Mouse (Mus musculus): Measurements from ENCODE around the gene Inca1. TPM values are rescaled to one million over a fixed set of nuclear protein-coding genes. Genes with fewer than 3 reads are reported as not detected.

Inca1 gene
- polyA plus RNA-seq, 1 experiment = 2.4 TPM

- peak within 1 kb of the TSS; percentile 38 for H3K4me3 ChIP-seq (ENCODE audit: insufficient read depth, low read length)
- TF ChIP-seq POLR2A (IDR thresholded peaks at IDR 0.05; ENCODE audit: low read depth, low read length) (peak; percentile 88), CTCF (IDR thresholded peaks at IDR 0.05; ENCODE audit: borderline replicate concordance, insufficient read depth, low read length) (peak; percentile 38; the same call in 1 of the 2 replicates)
These were observed 12.3 kb downstream of the Inca1 start, which contains the start of gene Camta2 for GRCm38 (mm10) chr11:70687601-70688199. Gene Camta2, minus strand, starts transcription at chr11:70688105.

GRCm38 (mm10) chr11:70686901-70687566 lies 12.9 kb downstream of the Inca1 start:
- 0 out of 2 replicates have a peak overlapping the region, but pooled peaks have one; percentile 6 for H3K27ac ChIP-seq (ENCODE audit: insufficient read depth, low read length)
- peak overlapping the region; percentile 38 for H3K4me3 ChIP-seq (ENCODE audit: insufficient read depth, low read length)
- H3K4me1 ChIP-seq (ENCODE audit: control insufficient read depth, insufficient read depth, low read length) = no peaks in the 10 kb centered on the region; the same call in 1 of the 2 replicates
- no peak for TF ChIP-seq POLR2A (IDR thresholded peaks at IDR 0.05; ENCODE audit: low read depth, low read length)
- no peak for TF ChIP-seq CTCF (IDR thresholded peaks at IDR 0.05; ENCODE audit: borderline replicate concordance, insufficient read depth, low read length)

More at GRCm38 (mm10) chr11:70687601-70688199, 12.3 kb downstream of the Inca1 start, which contains the start of gene Camta2:
- no peaks in the 10 kb centered on the region; the same call in 1 of the 2 replicates for H3K4me1 ChIP-seq (ENCODE audit: control insufficient read depth, insufficient read depth, low read length)
- H3K27ac ChIP-seq (ENCODE audit: insufficient read depth, low read length) = peak within 1 kb of the TSS; percentile 71

DNA sequence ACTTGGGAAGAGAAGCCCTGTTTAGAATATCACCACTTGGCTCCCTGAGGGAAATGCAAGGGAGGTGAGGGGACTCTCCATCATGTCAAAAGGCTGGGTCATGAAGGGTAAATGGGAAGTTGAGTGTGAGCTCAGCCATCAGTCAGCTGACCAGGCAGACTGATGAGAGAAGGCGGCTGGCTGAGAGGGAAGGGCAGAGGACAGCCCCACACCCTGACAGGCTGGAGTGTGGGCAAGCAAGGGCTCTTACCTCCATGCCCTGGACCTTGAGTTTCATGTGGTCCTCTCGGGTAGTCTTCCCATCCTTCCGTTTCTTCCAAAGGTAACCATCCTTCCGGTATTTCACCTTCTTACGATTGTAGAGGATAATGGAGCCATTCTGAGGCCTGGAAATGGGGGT lies 16.3 kb downstream of the Inca1 start:
- no peaks in the 10 kb centered on the region for H3K4me1 ChIP-seq (ENCODE audit: control insufficient read depth, insufficient read depth, low read length)
- no peak overlapping the region for H3K4me3 ChIP-seq (ENCODE audit: insufficient read depth, low read length)
- no peak for TF ChIP-seq CTCF (IDR thresholded peaks at IDR 0.05; ENCODE audit: borderline replicate concordance, insufficient read depth, low read length)
- no peak for TF ChIP-seq POLR2A (IDR thresholded peaks at IDR 0.05; ENCODE audit: low read depth, low read length)
- no peak overlapping the region for H3K27ac ChIP-seq (ENCODE audit: insufficient read depth, low read length)

GRCm38 (mm10) chr11:70681897-70682581 lies 17.9 kb downstream of the Inca1 start:
- no peak for TF ChIP-seq POLR2A (IDR thresholded peaks at IDR 0.05; ENCODE audit: low read depth, low read length)
- TF ChIP-seq CTCF (IDR thresholded peaks at IDR 0.05; ENCODE audit: borderline replicate concordance, insufficient read depth, low read length) = peak; percentile 21; the same call in 1 of the 2 replicates
- Histone ChIP-seq H3K4me3 (ENCODE audit: insufficient read depth, low read length) (no peak overlapping the region), H3K27ac (ENCODE audit: insufficient read depth, low read length) (no peak overlapping the region), H3K4me1 (ENCODE audit: control insufficient read depth, insufficient read depth, low read length) (no peaks in the 10 kb centered on the region)

DNA sequence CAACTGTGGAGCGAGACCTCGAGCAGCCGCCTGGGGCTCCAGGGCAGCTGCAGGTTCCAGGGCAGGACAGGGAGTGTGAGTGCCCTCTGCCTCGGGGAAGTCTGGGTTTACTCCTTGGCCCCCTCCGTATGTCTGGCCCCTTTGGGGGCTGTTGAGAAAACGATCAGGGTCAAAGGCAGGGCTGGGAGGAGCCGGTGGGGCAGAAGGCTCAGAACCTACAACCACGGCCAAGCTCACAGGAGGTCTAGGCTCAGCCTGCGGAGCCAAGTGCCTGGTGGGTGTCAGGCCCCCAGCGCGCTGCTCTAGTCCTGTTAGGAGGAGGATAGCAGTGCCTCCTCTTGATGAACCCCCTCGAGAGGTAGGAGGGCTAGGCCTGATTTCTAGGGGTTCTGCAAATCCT lies 18.8 kb downstream of the Inca1 start:
- no peak overlapping the region for H3K4me3 ChIP-seq (ENCODE audit: insufficient read depth, low read length)
- no peaks in the 10 kb centered on the region for H3K4me1 ChIP-seq (ENCODE audit: control insufficient read depth, insufficient read depth, low read length)
- no peak overlapping the region for H3K27ac ChIP-seq (ENCODE audit: insufficient read depth, low read length)
- no peak for TF ChIP-seq CTCF (IDR thresholded peaks at IDR 0.05; ENCODE audit: borderline replicate concordance, insufficient read depth, low read length)
- no peak for TF ChIP-seq POLR2A (IDR thresholded peaks at IDR 0.05; ENCODE audit: low read depth, low read length)

- Histone ChIP-seq H3K27ac (ENCODE audit: insufficient read depth, low read length) (no peak overlapping the region), H3K4me3 (ENCODE audit: insufficient read depth, low read length) (no peak overlapping the region), H3K4me1 (ENCODE audit: control insufficient read depth, insufficient read depth, low read length) (no peaks in the 10 kb centered on the region)
- no peak for TF ChIP-seq POLR2A (IDR thresholded peaks at IDR 0.05; ENCODE audit: low read depth, low read length)
- TF ChIP-seq CTCF (IDR thresholded peaks at IDR 0.05; ENCODE audit: borderline replicate concordance, insufficient read depth, low read length) = no peak
These were observed 20.1 kb downstream of the Inca1 start for GRCm38 (mm10) chr11:70679894-70680293.

- Histone ChIP-seq H3K27ac (ENCODE audit: insufficient read depth, low read length) (no peak overlapping the region), H3K4me1 (ENCODE audit: control insufficient read depth, insufficient read depth, low read length) (no peaks in the 10 kb centered on the region), H3K4me3 (ENCODE audit: insufficient read depth, low read length) (no peak overlapping the region)
- TF ChIP-seq POLR2A (IDR thresholded peaks at IDR 0.05; ENCODE audit: low read depth, low read length) (no peak), CTCF (IDR thresholded peaks at IDR 0.05; ENCODE audit: borderline replicate concordance, insufficient read depth, low read length) (no peak)
These were observed 20.6 kb downstream of the Inca1 start for GRCm38 (mm10) chr11:70679361-70679760.

- Histone ChIP-seq H3K4me3 (ENCODE audit: insufficient read depth, low read length) (no peak overlapping the region), H3K27ac (ENCODE audit: insufficient read depth, low read length) (no peak overlapping the region), H3K4me1 (ENCODE audit: control insufficient read depth, insufficient read depth, low read length) (no peaks in the 10 kb centered on the region)
- TF ChIP-seq CTCF (IDR thresholded peaks at IDR 0.05; ENCODE audit: borderline replicate concordance, insufficient read depth, low read length) (no peak), POLR2A (IDR thresholded peaks at IDR 0.05; ENCODE audit: low read depth, low read length) (no peak)
These were observed 21.4 kb downstream of the Inca1 start for GRCm38 (mm10) chr11:70678576-70678975.

- Histone ChIP-seq H3K27ac (ENCODE audit: insufficient read depth, low read length) (no peak overlapping the region), H3K4me3 (ENCODE audit: insufficient read depth, low read length) (no peak overlapping the region)
- TF ChIP-seq POLR2A (IDR thresholded peaks at IDR 0.05; ENCODE audit: low read depth, low read length) = no peak
- no peak for TF ChIP-seq CTCF (IDR thresholded peaks at IDR 0.05; ENCODE audit: borderline replicate concordance, insufficient read depth, low read length)
These were observed 21.9 kb downstream of the Inca1 start for GRCm38 (mm10) chr11:70678092-70678491.

More at GRCm38 (mm10) chr11:70678092-70678491, 21.9 kb downstream of the Inca1 start:
- H3K4me1 ChIP-seq (ENCODE audit: control insufficient read depth, insufficient read depth, low read length) = no peaks in the 10 kb centered on the region
